In genomic region chr11:103007001-103007340, GRCm38 (mm10) we compare ENCODE assay signal across 15 mouse cellular contexts. TPM values are rescaled to one million over a fixed set of nuclear protein-coding genes. Genes with fewer than 3 reads are reported as not detected.
DNase-seq lines count a peak whose midpoint lies in the region; ATAC-seq and TF ChIP-seq lines count a peak whose summit lies in the region.
"Had no signal": no experiment of that assay in that cellular context is flagged by ENCODE, and none has a peak within 500 bp of the region (broad histone marks: within the 10 kb centered on the region; RNA-seq: fewer than 3 reads in every experiment).

No protein-coding gene starts in this region.

- peaks cover 29% of the 10 kb centered on the region for H3K4me1 ChIP-seq in liver, adult 2 months (ENCODE audit: control insufficient read depth, insufficient read depth, low read length)

- H3K27ac ChIP-seq in liver, adult 2 months (replicated peaks; ENCODE audit: insufficient read depth, low read depth, low read length): peak overlapping the region; percentile 91
- H3K27ac ChIP-seq: embryonic facial prominence, embryonic 10.5 days; forebrain, embryonic 13.5 days; midbrain, embryonic 12.5 days had no signal

- H3K79me2 ChIP-seq in liver, adult 2 months (ENCODE audit: control insufficient read depth, insufficient read depth, low read length): no peaks in the 10 kb centered on the region; the same call in 1 of the 2 replicates

- ATAC-seq in hematopoietic stem cell, adult 5-6 weeks (replicated peaks in 1 of 2; ENCODE audit: insufficient read depth in 1 of 2, low FRiP score in 2 of 2, low TSS enrichment in 1 of 2, low read depth in 1 of 2, poor library complexity in 2 of 2, severe bottlenecking in 2 of 2): peak; percentile 69 to 77
- ATAC-seq: forebrain, embryonic 13.5 days had no signal

- no peaks in the 10 kb centered on the region for H3K36me3 ChIP-seq in liver, adult 2 months (ENCODE audit: control insufficient read depth, insufficient read depth, low read length)
- H3K36me3 ChIP-seq: heart, embryonic 15.5 days had no signal

- TF ChIP-seq CTCF in liver, adult 2 months (IDR thresholded peaks at IDR 0.05; ENCODE audit: low read depth, low read length): no peak

- no peaks in the 10 kb centered on the region for H3K27me3 ChIP-seq in liver, adult 2 months (ENCODE audit: control insufficient read depth, insufficient read depth, low read length)
- H3K27me3 ChIP-seq: forebrain, embryonic 13.5 days; heart, embryonic 15.5 days; midbrain, embryonic 12.5 days had no signal

- 27% methylated on average over 6 of the region's 6 CpGs for WGBS in liver, adult 2 months

- peak overlapping the region; percentile 41; the same call in 1 of the 2 replicates for H3K9ac ChIP-seq in liver, adult 2 months (ENCODE audit: low read depth, low read length)
- H3K9ac ChIP-seq: heart, embryonic 15.5 days; midbrain, embryonic 12.5 days had no signal

- no peak overlapping the region for H3K4me3 ChIP-seq in liver, adult 2 months (ENCODE audit: insufficient read depth, low read depth, low read length)
- H3K4me3 ChIP-seq: embryonic facial prominence, embryonic 10.5 days; forebrain, embryonic 13.5 days; heart, embryonic 15.5 days; midbrain, embryonic 12.5 days had no signal

- no peak for TF ChIP-seq POLR2A in liver, adult 2 months (IDR thresholded peaks at IDR 0.05; ENCODE audit: extremely low read depth, insufficient read depth, low read length)

- peak; percentile 21 for DNase-seq in adrenal gland, adult 2 months
- no peak for DNase-seq in adrenal gland, postnatal 4 days (ENCODE audit: low spot score in 2 of 2)
- DNase-seq in liver, adult 2 months (ENCODE audit: extremely low read depth, low read depth, low spot score): no peak
- DNase-seq in liver: no peak
- DNase-seq in monocyte, adult 2 months (ENCODE audit: low read depth in 1 of 2, low spot score in 2 of 2): peak; percentile 66 to 77
- no peak for DNase-seq in frontal cortex, postnatal 14 days (ENCODE audit: low spot score in 2 of 2)
- DNase-seq in right cerebral cortex, adult 18-20 months: no peak
- DNase-seq: cerebellum, adult 11 months; kidney, postnatal 14 days; left cerebral cortex, postnatal 4 days had no signal

RNA-seq across cellular contexts. Expression of gene Nmt1, which starts 21.0 kb away (rescaled TPM):
- 100 to 1,000 TPM; 106 to 112 TPM for total RNA-seq in adrenal gland, adult 2 months (2021)
- 20.8 and 25.6 TPM in 2 replicates for polyA plus RNA-seq in adrenal gland, adult 2 months (2012; rRNA removed)
- total RNA-seq in adrenal gland, postnatal 4 days (2021): 10 to 100 TPM; 77.3 to 79.8 TPM
- total RNA-seq in liver, adult 2 months (2014; rRNA removed): 16.8 and 23.9 TPM in 2 replicates
- 34.1 and 34.3 TPM in 2 replicates for polyA plus RNA-seq in liver, adult 2 months (2012; rRNA removed)
- 26.8 and 33.6 TPM in 2 replicates for total RNA-seq in hematopoietic stem cell, adult 5-6 weeks (2017)

RNA-seq across cellular contexts. Expression of gene Dcakd, which starts 21.2 kb away (rescaled TPM):
- 10 to 100 TPM; 62.8 to 79.5 TPM for total RNA-seq in adrenal gland, adult 2 months (2021)
- 136 and 185 TPM in 2 replicates for polyA plus RNA-seq in adrenal gland, adult 2 months (2012; rRNA removed)
- 100 to 1,000 TPM; 114 to 126 TPM for total RNA-seq in adrenal gland, postnatal 4 days (2021)
- 23.9 and 30.9 TPM in 2 replicates for total RNA-seq in liver, adult 2 months (2014; rRNA removed)
- 45.8 and 46.3 TPM in 2 replicates for polyA plus RNA-seq in liver, adult 2 months (2012; rRNA removed)
- total RNA-seq in hematopoietic stem cell, adult 5-6 weeks (2017): 18.0 and 21.1 TPM in 2 replicates

Comparison
In these comparisons a context has a peak if more than half of its experiments do, and no peak if none do; other contexts are left out.
1. DNase-seq: peak in adrenal gland, adult 2 months (single experiment) and monocyte, adult 2 months (2 of 2); none in adrenal gland, postnatal 4 days (0 of 2), liver, adult 2 months (single experiment), liver (single experiment), frontal cortex, postnatal 14 days (0 of 2) and right cerebral cortex, adult 18-20 months (single experiment).